Comparison of ENCODE assay signal across 14 mouse cellular contexts in the genomic region with DNA sequence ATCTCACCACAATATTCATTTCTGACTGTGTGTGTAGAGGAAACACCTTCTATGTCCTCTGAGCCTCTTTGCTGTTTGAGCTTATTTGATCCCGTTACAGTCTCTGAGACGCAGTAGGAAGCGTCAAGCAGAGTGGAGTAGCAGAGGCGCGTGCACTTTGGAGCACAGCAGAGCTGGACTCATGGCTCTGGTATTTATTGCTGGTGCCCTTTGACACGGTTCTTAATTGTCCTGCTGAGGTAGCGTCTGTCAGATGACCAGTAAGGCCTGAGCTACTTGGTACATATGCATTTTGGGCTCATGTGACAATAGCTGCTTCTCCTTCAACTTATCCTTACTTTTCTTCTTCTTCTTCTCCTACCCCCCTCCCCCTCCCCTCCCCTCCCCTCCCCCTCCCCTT.
A peak's percentile ranks its signal among the peaks of the same experiment; 100 is the strongest.
DNase-seq lines count a peak whose midpoint lies in the region; ATAC-seq and TF ChIP-seq lines count a peak whose summit lies in the region.
"Had no signal": no experiment of that assay in that cellular context is flagged by ENCODE, and none has a peak within 500 bp of the region (broad histone marks: within the 10 kb centered on the region; RNA-seq: fewer than 3 reads in every experiment).

No protein-coding gene starts in this region.

- 56% methylated on average over 7 of the region's 7 CpGs for WGBS in liver, postnatal 0 days (ENCODE audit: insufficient replicate concordance)
- 64% methylated on average over 7 of the region's 7 CpGs for WGBS in liver, embryonic 11.5 days

- no peaks in the 10 kb centered on the region for H3K27me3 ChIP-seq in liver, postnatal 0 days (ENCODE audit: insufficient read depth, low read length)
- H3K27me3 ChIP-seq in liver, embryonic 11.5 days (replicated peaks; ENCODE audit: control insufficient read depth, insufficient read depth, low read length), result no peaks in the 10 kb centered on the region
- H3K27me3 ChIP-seq: embryonic facial prominence, embryonic 12.5 days; forebrain, embryonic 12.5 days; limb, embryonic 15.5 days had no signal

- peaks cover 8% of the 10 kb centered on the region; the same call in 1 of the 2 replicates for H3K4me1 ChIP-seq in liver, postnatal 0 days (ENCODE audit: insufficient read depth)
- no peaks in the 10 kb centered on the region for H3K4me1 ChIP-seq in liver, embryonic 11.5 days (replicated peaks; ENCODE audit: control insufficient read depth, insufficient read depth, low read length)
- H3K4me1 ChIP-seq: embryonic facial prominence, embryonic 12.5 days; forebrain, embryonic 12.5 days; limb, embryonic 15.5 days had no signal

- no peak overlapping the region for H3K27ac ChIP-seq in liver, postnatal 0 days (ENCODE audit: low read depth)
- H3K27ac ChIP-seq in liver, embryonic 11.5 days (ENCODE audit: low read depth, low read length), result no peak overlapping the region
- H3K27ac ChIP-seq in left cerebral cortex, adult 2 months, result no peak overlapping the region
- H3K27ac ChIP-seq: embryonic facial prominence, embryonic 12.5 days; forebrain, embryonic 12.5 days; layer of hippocampus, adult 2 months; limb, embryonic 15.5 days had no signal

- peak; percentile 71 for ATAC-seq in liver, postnatal 0 days
- no peak for ATAC-seq in liver, embryonic 11.5 days (replicated peaks; ENCODE audit: low FRiP score)
- ATAC-seq in megakaryocyte-erythroid progenitor cell, adult 5-6 weeks (replicated peaks; ENCODE audit: low FRiP score, low TSS enrichment, poor library complexity, severe bottlenecking), result no peak

- no peak for TF ChIP-seq CTCF in liver, postnatal 0 days (IDR thresholded peaks at IDR 0.05; ENCODE audit: low read depth)
- no peak for TF ChIP-seq CTCF in left cerebral cortex, adult 2 months (IDR thresholded peaks at IDR 0.05)

- TF ChIP-seq EP300 in liver, postnatal 0 days (IDR thresholded peaks at IDR 0.05; ENCODE audit: low read depth), result no peak

- no peak overlapping the region for H3K9ac ChIP-seq in liver, postnatal 0 days (replicated peaks)
- H3K9ac ChIP-seq in liver, embryonic 11.5 days (ENCODE audit: low read depth, low read length), result no peak overlapping the region
- H3K9ac ChIP-seq: embryonic facial prominence, embryonic 12.5 days; forebrain, embryonic 12.5 days; limb, embryonic 15.5 days had no signal

- no peaks in the 10 kb centered on the region for H3K36me3 ChIP-seq in liver, postnatal 0 days (replicated peaks; ENCODE audit: insufficient read depth, low read length)
- no peaks in the 10 kb centered on the region for H3K36me3 ChIP-seq in liver, embryonic 11.5 days (ENCODE audit: control insufficient read depth, insufficient read depth, low read length)
- H3K36me3 ChIP-seq: embryonic facial prominence, embryonic 12.5 days; forebrain, embryonic 12.5 days; G1E; limb, embryonic 15.5 days had no signal

- H3K9me3 ChIP-seq in liver, postnatal 0 days (ENCODE audit: low read length), result no peaks in the 10 kb centered on the region
- H3K9me3 ChIP-seq in liver, embryonic 11.5 days (ENCODE audit: control insufficient read depth, low read length), result no peaks in the 10 kb centered on the region
- H3K9me3 ChIP-seq: embryonic facial prominence, embryonic 12.5 days; forebrain, embryonic 12.5 days; limb, embryonic 15.5 days had no signal

- no peak overlapping the region for H3K4me2 ChIP-seq in liver, postnatal 0 days (ENCODE audit: low read depth, low read length)
- no peak overlapping the region for H3K4me2 ChIP-seq in liver, embryonic 11.5 days
- H3K4me2 ChIP-seq: embryonic facial prominence, embryonic 12.5 days; forebrain, embryonic 12.5 days; limb, embryonic 15.5 days had no signal

- no peak overlapping the region for H3K4me3 ChIP-seq in liver, postnatal 0 days (ENCODE audit: low read depth, low read length)
- H3K4me3 ChIP-seq in liver, embryonic 11.5 days (ENCODE audit: low read depth, low read length), result no peak overlapping the region
- no peak overlapping the region for H3K4me3 ChIP-seq in left cerebral cortex, adult 2 months
- H3K4me3 ChIP-seq: embryonic facial prominence, embryonic 12.5 days; forebrain, embryonic 12.5 days; layer of hippocampus, adult 2 months; limb, embryonic 15.5 days had no signal

- intact Hi-C loops in left cerebral cortex, adult 2 months (cut with DNase I), result no loop called here

- DNase-seq in liver, postnatal 0 days, result no peak
- no peak for DNase-seq in liver, embryonic 11.5 days (ENCODE audit: low spot score)
- peak; percentile 24 for DNase-seq in adipocyte (ENCODE audit: low spot score)
- DNase-seq in kidney, adult 9 months, result peak; percentile 65
- peak; percentile 82 for DNase-seq in yolk sac, embryonic 10.5 days (ENCODE audit: low spot score)
- DNase-seq in left cerebral cortex, adult 2 months (ENCODE audit: extremely low spot score in 1 of 2, low spot score in 2 of 2), result no peak
- DNase-seq: adrenal gland, postnatal 14 days; heart, postnatal 36 days had no signal

Comparison
In these comparisons a context has a peak if more than half of its experiments do, and no peak if none do; other contexts are left out.
1. DNase-seq: peak in adipocyte (single experiment), kidney, adult 9 months (single experiment) and yolk sac, embryonic 10.5 days (single experiment); none in liver, postnatal 0 days (single experiment), liver, embryonic 11.5 days (single experiment) and left cerebral cortex, adult 2 months (0 of 2).